In the genomic region with DNA sequence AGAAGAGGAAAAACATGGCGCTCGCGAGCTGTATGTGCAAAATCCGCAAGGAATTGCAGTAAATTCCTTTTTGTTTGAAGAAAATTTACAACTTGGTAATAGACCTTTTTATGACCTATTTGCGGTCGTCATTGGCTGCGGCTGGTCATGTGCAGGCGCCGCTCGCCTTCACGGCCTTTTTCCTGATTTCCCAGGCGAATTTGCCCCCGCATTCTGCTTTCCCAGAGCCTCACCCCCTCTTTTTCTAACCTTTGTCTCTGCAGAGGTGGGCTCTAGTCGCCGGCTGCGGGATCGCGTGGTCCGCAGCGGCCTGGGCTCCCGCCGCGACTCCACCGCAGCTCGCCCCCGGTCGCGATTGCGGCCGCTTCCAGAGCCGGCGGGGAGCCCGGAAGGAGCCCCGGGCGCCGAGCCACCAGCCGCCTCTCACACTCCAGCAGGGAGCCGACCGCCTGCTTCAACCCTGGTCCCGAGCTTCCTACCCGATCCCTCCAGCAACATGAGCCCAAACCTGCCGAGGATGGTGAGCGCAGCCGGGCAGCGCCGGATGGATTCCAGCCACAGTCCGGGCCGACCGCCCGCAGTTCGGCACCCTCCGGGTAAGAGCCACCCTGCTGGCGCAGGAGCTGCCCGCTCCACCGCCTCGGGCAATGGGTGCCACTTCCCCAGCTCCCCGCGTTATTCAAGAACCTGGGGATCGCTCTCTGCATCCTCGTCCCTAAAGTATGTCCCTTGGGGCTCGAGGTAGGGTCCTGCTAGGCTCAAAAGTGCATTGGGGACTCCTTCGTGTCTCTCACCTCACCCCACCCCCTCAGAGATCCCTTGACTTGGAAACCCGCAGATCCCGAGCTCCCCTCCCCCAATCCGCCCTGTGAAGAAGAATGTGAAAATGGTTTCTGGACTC, we compare ENCODE assay signal across 8 mouse cellular contexts. TPM values are rescaled to one million over a fixed set of nuclear protein-coding genes. Genes with fewer than 3 reads are reported as not detected.
A peak's percentile ranks its signal among the peaks of the same experiment; 100 is the strongest.
DNase-seq lines count a peak whose midpoint lies in the region; ATAC-seq and TF ChIP-seq lines count a peak whose summit lies in the region.

A gene (plus strand): TSS at position 207 of the 901 bp plus-strand sequence.
A gene (plus strand): TSS at position 209 of the 901 bp plus-strand sequence.

- H3K9ac ChIP-seq in midbrain, embryonic 15.5 days: no peak within 1 kb of the TSS

- peaks cover 28% of the 10 kb centered on the region for H3K4me1 ChIP-seq in testis, adult 2 months (ENCODE audit: control insufficient read depth, insufficient read depth, low read length)
- peaks cover 6% of the 10 kb centered on the region for H3K4me1 ChIP-seq in midbrain, embryonic 15.5 days

- TF ChIP-seq POLR2A in testis, adult 2 months (IDR thresholded peaks at IDR 0.05; ENCODE audit: control insufficient read depth, low read depth, low read length): no peak

- no peak for TF ChIP-seq CTCF in testis, adult 2 months (IDR thresholded peaks at IDR 0.05; ENCODE audit: control insufficient read depth, insufficient read depth, insufficient replicate concordance, low read depth, low read length)

- no peak for ATAC-seq in midbrain, embryonic 15.5 days (replicated peaks)
- ATAC-seq in granulocyte monocyte progenitor cell, adult 5-6 weeks (replicated peaks; ENCODE audit: poor library complexity, severe bottlenecking): no peak

- peaks cover 7% of the 10 kb centered on the region; the same call in 1 of the 2 replicates for H3K27me3 ChIP-seq in testis, adult 2 months (ENCODE audit: control insufficient read depth, insufficient read depth, low read length)
- peaks cover 95% of the 10 kb centered on the region for H3K27me3 ChIP-seq in midbrain, embryonic 15.5 days (replicated peaks)

- peak within 1 kb of the TSS; percentile 78 for H3K4me3 ChIP-seq in testis, adult 2 months (ENCODE audit: control insufficient read depth, low read depth, low read length)
- peak within 1 kb of the TSS; percentile 19 for H3K4me3 ChIP-seq in midbrain, embryonic 15.5 days

- H3K36me3 ChIP-seq in testis, adult 2 months (ENCODE audit: control insufficient read depth, insufficient read depth, low read length): no peaks in the 10 kb centered on the region
- H3K36me3 ChIP-seq in midbrain, embryonic 15.5 days (replicated peaks): no peaks in the 10 kb centered on the region

- DNase-seq in testis, postnatal 14 days (ENCODE audit: low spot score): no peak
- peak; percentile 60 for DNase-seq in gastrocnemius, adult 18-20 months (ENCODE audit: low spot score)
- DNase-seq in kidney, adult 9 months: peak; percentile 77
- no peak for DNase-seq in spleen, adult 12 weeks (ENCODE audit: low spot score)
- DNase-seq in c-Kit-positive CD71-positive TER-119-positive erythroid progenitor cells, embryonic 14.5 days (ENCODE audit: low spot score): no peak

- H3K27ac ChIP-seq in testis, adult 2 months (ENCODE audit: control insufficient read depth, insufficient read depth, low read depth, low read length): peak within 1 kb of the TSS; percentile 79
- H3K27ac ChIP-seq in midbrain, embryonic 15.5 days: no peak within 1 kb of the TSS

- H3K4me2 ChIP-seq in midbrain, embryonic 15.5 days: peak within 1 kb of the TSS; percentile 35

- H3K9me3 ChIP-seq in midbrain, embryonic 15.5 days: no peaks in the 10 kb centered on the region

- WGBS in midbrain, embryonic 15.5 days: under 1% methylated on average over 65 of the region's 65 CpGs

RNA-seq across cellular contexts. Expression of the first gene that starts in this region (rescaled TPM):
- 0.48 and 1.4 TPM in 2 replicates for polyA plus RNA-seq in testis, adult 2 months (2012; rRNA removed)
- total RNA-seq in gastrocnemius, adult 18-20 months (2021): not detected
- polyA plus RNA-seq in midbrain, embryonic 15.5 days (2015; fragmentation: Nextera tagmentation; extraction: Ambion mirVana): 0.09 and 0.21 TPM in 2 replicates
- total RNA-seq in granulocyte monocyte progenitor cell, adult 5-6 weeks (2014; fragmentation: Nextera tagmentation): not detected in 2 replicates
- not detected in 2 replicates for total RNA-seq in granulocyte monocyte progenitor cell, adult 5-6 weeks (2017)

RNA-seq across cellular contexts. Expression of the second gene that starts in this region (rescaled TPM):
- 3.3 and 5.3 TPM in 2 replicates for polyA plus RNA-seq in testis, adult 2 months (2012; rRNA removed)
- 1 to 10 TPM; 1.0 to 1.3 TPM for total RNA-seq in gastrocnemius, adult 18-20 months (2021)
- polyA plus RNA-seq in midbrain, embryonic 15.5 days (2015; fragmentation: Nextera tagmentation; extraction: Ambion mirVana): not detected in 2 replicates
- not detected in 2 replicates for total RNA-seq in granulocyte monocyte progenitor cell, adult 5-6 weeks (2014; fragmentation: Nextera tagmentation)
- total RNA-seq in granulocyte monocyte progenitor cell, adult 5-6 weeks (2017): not detected in 2 replicates

Comparison
In these comparisons a context has a peak if more than half of its experiments do, and no peak if none do; other contexts are left out.
1. DNase-seq: peak in gastrocnemius, adult 18-20 months (single experiment) and kidney, adult 9 months (single experiment); none in testis, postnatal 14 days (single experiment), spleen, adult 12 weeks (single experiment) and c-Kit-positive CD71-positive TER-119-positive erythroid progenitor cells, embryonic 14.5 days (single experiment).